Mouse (Mus musculus) neural tube, embryonic 14.5 days (tissue): ENCODE measurements at regions not wholly inside any gene's neighbourhood (a gene's known extent, or its start where the extent isn't known, plus 50 kb on each side); places are given as distances from the start of the nearest gene placed in this dataset.

ENCODE experiments used
- ATAC-seq: fragments of 200-750 bp; cut with Nextera tagmentation; 2 replicates; pipeline ENCODE4 v1.8.0; 2017; ENCODE audit warnings: low read depth, mild to moderate bottlenecking, moderate TSS enrichment, moderate library complexity
- H3K27ac ChIP-seq: fragments of 300-500 bp; sonication (generic); 2 replicates; pipeline ENCODE4 v1.5.1; 2014; ENCODE audit warnings: low read depth, mild to moderate bottlenecking, control low read depth, low read length, moderate library complexity, mixed read lengths
- H3K27me3 ChIP-seq: fragments of 300-500 bp; sonication (generic); 2 replicates; pipeline ENCODE4 v1.6.1; 2014; ENCODE audit warnings: low read length; ENCODE audit not compliant: control insufficient read depth, insufficient read depth
- H3K36me3 ChIP-seq: fragments of 300-500 bp; sonication (generic); 2 replicates; pipeline ENCODE4 v1.6.1; 2014; ENCODE audit warnings: low read length, mixed read lengths; ENCODE audit not compliant: control insufficient read depth, insufficient read depth
- H3K4me1 ChIP-seq: fragments of 300-500 bp; sonication (generic); 2 replicates; pipeline ENCODE4 v1.6.1; 2014; ENCODE audit warnings: low read length; ENCODE audit not compliant: control insufficient read depth, insufficient read depth
- H3K4me2 ChIP-seq: fragments of 300-500 bp; sonication (generic); 2 replicates; pipeline ENCODE4 v1.6.1; 2014; ENCODE audit warnings: mild to moderate bottlenecking, low read depth, low read length, control low read depth
- H3K4me3 ChIP-seq: fragments of 300-500 bp; sonication (generic); 2 replicates; pipeline ENCODE4 v1.5.1; 2014; ENCODE audit warnings: low read depth, low read length, control low read depth, mixed read lengths
- H3K9ac ChIP-seq: fragments of 300-500 bp; sonication (generic); replicated peaks from 2 replicates; pipeline ENCODE4 v1.6.1; 2014; ENCODE audit warnings: low read depth, mild to moderate bottlenecking, control low read depth, low read length, mixed read lengths
- H3K9me3 ChIP-seq: fragments of 300-500 bp; sonication (generic); 2 replicates; pipeline ENCODE4 v1.6.1; 2016; ENCODE audit warnings: low read length; ENCODE audit not compliant: control insufficient read depth
- WGBS: fragments of 180-500 bp; shearing (Covaris S2); extraction: QIAGEN DNeasy Blood & Tissue Kit; methylation state at CpG from one replicate; pipeline ENCODE4 v1.1.7; 2014; 5-methylcytosine and 5-hydroxymethylcytosine counted together

- Histone ChIP-seq H3K4me2 (no peak overlapping the region), H3K9me3 (no peaks in the 10 kb centered on the region), H3K27me3 (no peaks in the 10 kb centered on the region), H3K36me3 (no peaks in the 10 kb centered on the region), H3K4me1 (peaks cover 24% of the 10 kb centered on the region), H3K9ac (no peak overlapping the region), H3K27ac (no peak overlapping the region), H3K4me3 (no peak overlapping the region)
- no peak for ATAC-seq
- WGBS = 88% methylated on average over 10 of the region's 10 CpGs
These were observed 230.0 kb upstream of the Sdk2 start for GRCm38 (mm10) chr11:114296816-114297334.

- WGBS = 48% methylated on average over 5 of the region's 5 CpGs
- no peaks in the 10 kb centered on the region for H3K36me3 ChIP-seq
- H3K4me1 ChIP-seq = peaks cover 5% of the 10 kb centered on the region; the same call in 1 of the 2 replicates
- no peak overlapping the region for H3K9ac ChIP-seq
- peak overlapping the region; percentile 34; the same call in 1 of the 2 replicates for H3K27ac ChIP-seq
- H3K27me3 ChIP-seq = no peaks in the 10 kb centered on the region
- ATAC-seq = peak; percentile 44
- H3K4me2 ChIP-seq = no peak overlapping the region
- H3K9me3 ChIP-seq = no peaks in the 10 kb centered on the region
- no peak overlapping the region for H3K4me3 ChIP-seq
These were observed 227.8 kb upstream of the Sdk2 start for GRCm38 (mm10) chr11:114294511-114295250.

- Histone ChIP-seq H3K9me3 (no peaks in the 10 kb centered on the region), H3K27ac (no peak overlapping the region), H3K36me3 (no peaks in the 10 kb centered on the region), H3K4me2 (no peak overlapping the region), H3K27me3 (no peaks in the 10 kb centered on the region), H3K4me1 (peaks cover 5% of the 10 kb centered on the region; the same call in 1 of the 2 replicates), H3K9ac (no peak overlapping the region), H3K4me3 (no peak overlapping the region)
- WGBS = 88% methylated on average over 5 of the region's 5 CpGs
- no peak for ATAC-seq
These were observed 224.4 kb upstream of the Sdk2 start for GRCm38 (mm10) chr11:114291258-114291657.

GRCm38 (mm10) chr11:114289946-114290345 lies 223.1 kb upstream of the Sdk2 start:
- Histone ChIP-seq H3K27me3 (no peaks in the 10 kb centered on the region), H3K4me2 (no peak overlapping the region), H3K4me1 (peaks cover 6% of the 10 kb centered on the region; the same call in 1 of the 2 replicates), H3K27ac (no peak overlapping the region), H3K9me3 (no peaks in the 10 kb centered on the region), H3K4me3 (no peak overlapping the region), H3K36me3 (no peaks in the 10 kb centered on the region), H3K9ac (no peak overlapping the region)
- no peak for ATAC-seq
- 74% methylated on average over 1 of the region's 1 CpGs for WGBS

- H3K36me3 ChIP-seq = no peaks in the 10 kb centered on the region
- H3K27ac ChIP-seq = no peak overlapping the region
- ATAC-seq = no peak; the same call in 1 of the 2 replicates
- no peaks in the 10 kb centered on the region for H3K27me3 ChIP-seq
- no peak overlapping the region for H3K4me2 ChIP-seq
- WGBS = 66% methylated on average over 20 of the region's 20 CpGs
- H3K9ac ChIP-seq = no peak overlapping the region
- 0 out of 2 replicates have a peak, but pooled peaks cover 8% of the 10 kb centered on the region for H3K4me1 ChIP-seq
- H3K4me3 ChIP-seq = no peak overlapping the region
- H3K9me3 ChIP-seq = no peaks in the 10 kb centered on the region
These were observed 218.2 kb upstream of the Sdk2 start for GRCm38 (mm10) chr11:114284820-114285666.

- H3K36me3 ChIP-seq = no peaks in the 10 kb centered on the region
- no peak overlapping the region for H3K27ac ChIP-seq
- H3K4me1 ChIP-seq = 0 out of 2 replicates have a peak, but pooled peaks cover 8% of the 10 kb centered on the region
- 61% methylated on average over 4 of the region's 5 CpGs for WGBS
- ATAC-seq = no peak
- H3K9me3 ChIP-seq = no peaks in the 10 kb centered on the region
- H3K27me3 ChIP-seq = no peaks in the 10 kb centered on the region
- H3K4me3 ChIP-seq = no peak overlapping the region
- no peak overlapping the region for H3K9ac ChIP-seq
- no peak overlapping the region for H3K4me2 ChIP-seq
These were observed 216.4 kb upstream of the Sdk2 start for GRCm38 (mm10) chr11:114283208-114283607.

- H3K4me3 ChIP-seq = no peak overlapping the region
- no peak overlapping the region for H3K4me2 ChIP-seq
- H3K4me1 ChIP-seq = peaks cover 13% of the 10 kb centered on the region
- H3K9me3 ChIP-seq = no peaks in the 10 kb centered on the region
- H3K9ac ChIP-seq = no peak overlapping the region
- no peak overlapping the region for H3K27ac ChIP-seq
- H3K27me3 ChIP-seq = no peaks in the 10 kb centered on the region
- H3K36me3 ChIP-seq = no peaks in the 10 kb centered on the region
- 81% methylated on average over 5 of the region's 5 CpGs for WGBS
- no peak for ATAC-seq
These were observed 215.7 kb upstream of the Sdk2 start for GRCm38 (mm10) chr11:114282566-114282965.

GRCm38 (mm10) chr11:114281846-114282245 lies 215.0 kb upstream of the Sdk2 start:
- ATAC-seq = no peak
- Histone ChIP-seq H3K9ac (no peak overlapping the region), H3K27me3 (no peaks in the 10 kb centered on the region), H3K9me3 (no peaks in the 10 kb centered on the region), H3K36me3 (no peaks in the 10 kb centered on the region), H3K4me1 (peaks cover 14% of the 10 kb centered on the region), H3K4me3 (no peak overlapping the region), H3K27ac (no peak overlapping the region), H3K4me2 (no peak overlapping the region)
- WGBS = 66% methylated on average over 9 of the region's 9 CpGs
